Mouse (Mus musculus): Measurements from ENCODE around the gene Sema7a.

Gene Sema7a

GRCm38 (mm10) chr9:57975200-57975821 is 35.4 kb downstream of the Sema7a start:
- no peak for DNase-seq (ENCODE audit: low read depth)

DNA sequence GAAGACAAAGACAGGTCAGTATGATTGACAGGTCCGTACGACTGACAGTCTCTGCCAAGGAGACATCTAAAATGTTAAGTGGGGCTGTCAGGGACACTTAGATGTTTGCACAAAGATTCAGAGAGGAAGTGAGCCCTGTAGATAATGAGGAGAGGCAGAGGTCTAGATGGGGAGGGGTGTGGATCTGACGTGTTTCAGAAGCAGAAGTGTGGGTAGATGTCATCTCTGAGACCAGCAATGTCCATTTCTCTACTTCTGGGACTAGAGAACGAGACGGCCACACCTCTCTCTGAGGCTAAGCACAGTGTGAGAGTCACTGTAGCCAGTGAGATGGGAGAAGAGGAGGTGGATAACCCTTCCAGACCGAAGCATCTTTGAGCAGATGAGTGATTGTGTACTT is 38.1 kb downstream of the Sema7a start:
- DNase-seq (ENCODE audit: low read depth), result no peak

DNA sequence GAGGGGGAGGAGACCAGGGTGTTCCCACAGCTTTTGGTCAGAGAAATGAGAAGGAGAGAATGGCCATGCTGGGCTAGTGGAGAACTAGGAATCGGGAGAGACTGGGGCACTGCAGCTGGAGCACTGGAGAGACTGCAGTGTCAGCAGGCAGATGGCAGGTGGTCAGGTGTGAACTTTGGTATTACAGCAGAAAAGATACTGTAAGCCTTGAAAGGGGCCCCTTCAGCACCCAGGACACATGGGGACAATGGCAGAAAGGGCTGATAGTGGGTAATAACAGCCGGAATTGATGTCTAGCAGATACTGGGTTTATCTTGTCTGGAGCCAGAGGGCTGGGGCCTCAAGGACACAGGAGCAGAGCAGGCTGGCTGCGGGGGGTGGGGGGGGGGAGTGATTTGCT is 38.9 kb downstream of the Sema7a start:
- DNase-seq (ENCODE audit: low read depth), result no peak

DNA sequence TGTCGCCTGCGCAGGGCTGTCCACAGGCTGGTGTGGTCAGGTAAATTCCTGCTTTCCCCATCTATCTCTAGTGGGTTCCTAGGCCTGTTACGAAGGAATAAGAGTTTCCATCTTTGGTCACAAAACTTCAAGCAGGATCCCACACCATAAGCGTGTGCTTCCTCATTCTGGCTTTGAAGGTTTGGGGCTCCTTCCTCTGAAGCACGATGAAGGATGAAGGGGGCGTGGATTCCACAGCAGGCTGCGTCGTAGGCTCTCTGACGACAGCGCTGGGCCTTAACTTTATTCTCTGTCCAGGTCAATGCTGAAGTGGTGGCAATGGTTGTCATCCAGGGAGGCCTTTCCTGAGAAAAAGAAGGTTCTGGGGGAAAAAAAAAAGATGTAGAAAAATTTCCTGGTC is 40.7 kb downstream of the Sema7a start:
- no peak for DNase-seq (ENCODE audit: low read depth)

DNA sequence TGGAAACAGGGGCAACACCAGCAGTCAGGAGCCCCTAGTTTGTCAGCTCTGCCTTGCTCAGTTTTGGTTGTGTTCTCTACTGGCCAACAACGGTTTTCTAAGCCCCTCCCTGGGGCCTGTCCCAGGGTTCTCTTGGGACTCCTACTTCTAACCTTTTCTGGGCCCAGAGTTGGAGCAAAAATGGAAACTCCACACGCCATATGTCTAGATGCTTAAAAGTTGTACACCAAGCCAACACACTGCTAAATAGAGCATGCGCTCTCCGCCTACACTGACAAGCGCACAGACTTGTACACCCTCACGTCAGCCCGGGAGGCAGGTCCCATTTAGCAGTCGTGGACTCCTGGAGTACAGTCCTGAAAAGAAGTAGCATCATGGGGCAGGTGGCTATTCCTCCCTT is 45.4 kb downstream of the Sema7a start:
- no peak for DNase-seq (ENCODE audit: low read depth)

GRCm38 (mm10) chr9:57986293-57986692 is 46.4 kb downstream of the Sema7a start:
- DNase-seq (ENCODE audit: low read depth), result no peak

DNA sequence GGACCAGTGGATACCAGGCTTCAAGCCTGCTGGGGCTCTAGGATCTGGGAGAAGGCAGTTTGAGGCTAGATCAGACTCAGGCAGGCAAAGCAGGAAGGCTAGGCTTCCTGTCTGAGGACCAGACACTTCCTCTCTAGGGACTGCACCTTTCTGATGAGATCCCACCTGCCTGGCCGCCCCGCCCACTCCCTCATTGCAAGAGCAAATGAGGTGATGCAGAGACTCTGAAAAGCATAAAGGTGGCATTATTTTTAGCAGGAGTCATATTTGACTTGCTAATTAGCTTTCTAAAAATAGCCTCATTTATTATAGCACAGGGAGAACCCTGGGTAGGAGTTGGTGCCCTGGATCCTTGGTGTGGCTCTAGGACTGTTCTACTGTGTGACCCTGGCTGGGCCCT is 48.2 kb downstream of the Sema7a start:
- no peak for DNase-seq (ENCODE audit: low read depth)

DNA sequence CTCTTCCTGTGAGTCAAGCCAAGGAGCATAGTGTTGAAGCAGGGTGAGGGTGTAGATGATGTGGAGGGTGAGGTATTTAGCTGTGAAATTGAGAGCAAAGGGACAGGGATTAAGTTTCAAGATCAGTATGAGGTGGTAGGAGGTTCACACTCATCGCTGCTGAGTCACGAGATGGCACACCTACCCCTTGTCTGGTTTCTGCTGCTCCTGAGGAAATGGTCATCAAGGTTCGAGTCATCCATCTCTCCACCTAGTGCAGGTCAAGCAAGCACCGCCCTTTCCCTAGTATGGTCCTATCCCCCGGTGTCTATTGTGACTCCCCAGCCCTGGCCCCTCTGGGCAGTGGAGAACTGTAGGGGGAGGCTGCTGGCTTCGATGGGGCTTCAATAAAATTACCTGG is 49.4 kb downstream of the Sema7a start:
- no peak for DNase-seq (ENCODE audit: low read depth)

GRCm38 (mm10) chr9:57990438-57991110 is 50.7 kb downstream of the Sema7a start:
- peak; percentile 75 for DNase-seq (ENCODE audit: low read depth)

DNA sequence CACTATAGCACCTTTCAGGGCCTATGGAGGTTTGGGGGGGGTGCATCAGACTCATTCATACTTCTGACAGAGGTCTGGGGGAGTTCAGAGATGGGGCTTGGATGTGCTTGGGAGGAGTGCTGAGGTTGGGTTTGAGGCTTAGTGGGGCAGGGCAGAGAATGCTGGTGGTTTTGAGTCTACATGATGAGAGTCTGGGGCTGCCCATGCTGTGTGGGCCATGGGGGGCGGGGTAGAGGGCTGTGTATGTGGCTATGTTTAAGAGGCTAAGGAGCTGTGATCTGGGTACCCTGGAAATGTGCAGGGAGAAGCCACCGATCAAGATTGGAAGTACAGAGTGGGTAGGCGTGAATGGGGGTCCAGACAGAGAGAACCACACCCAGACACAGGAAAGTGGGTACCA is 52.1 kb downstream of the Sema7a start:
- DNase-seq (ENCODE audit: low read depth), result no peak

- no peak for DNase-seq (ENCODE audit: low read depth)
These were observed 53.1 kb downstream of the Sema7a start for GRCm38 (mm10) chr9:57992781-57993591.

- peak; percentile 36 for DNase-seq (ENCODE audit: low read depth)
These were observed 55.4 kb downstream of the Sema7a start for GRCm38 (mm10) chr9:57995282-57995681.

DNA sequence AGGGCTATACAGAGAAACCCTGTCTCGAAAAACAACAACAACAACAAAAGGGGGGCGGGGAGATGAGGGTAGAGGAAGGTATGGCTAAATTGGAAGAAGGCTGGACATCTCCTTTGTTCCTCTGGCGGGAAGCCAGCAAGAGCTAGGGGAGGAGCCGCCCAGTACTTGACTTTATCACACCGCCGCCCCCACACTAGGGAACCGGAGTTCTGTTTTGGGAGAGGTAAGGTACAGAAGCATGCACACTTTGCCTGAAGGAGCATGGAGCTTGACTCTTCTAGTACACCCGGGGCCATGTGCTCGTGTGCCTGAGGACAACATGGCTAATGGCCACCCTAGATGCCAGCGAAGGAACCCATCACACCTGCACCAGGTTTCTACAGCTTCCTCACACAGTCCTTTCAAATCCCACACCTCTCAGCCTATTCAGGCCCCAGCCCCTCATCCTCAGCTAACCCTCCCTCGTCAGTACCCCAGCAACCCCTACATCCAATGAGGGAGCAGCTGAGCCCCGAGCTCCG is 57.7 kb downstream of the Sema7a start:
- DNase-seq (ENCODE audit: low read depth), result no peak

DNA sequence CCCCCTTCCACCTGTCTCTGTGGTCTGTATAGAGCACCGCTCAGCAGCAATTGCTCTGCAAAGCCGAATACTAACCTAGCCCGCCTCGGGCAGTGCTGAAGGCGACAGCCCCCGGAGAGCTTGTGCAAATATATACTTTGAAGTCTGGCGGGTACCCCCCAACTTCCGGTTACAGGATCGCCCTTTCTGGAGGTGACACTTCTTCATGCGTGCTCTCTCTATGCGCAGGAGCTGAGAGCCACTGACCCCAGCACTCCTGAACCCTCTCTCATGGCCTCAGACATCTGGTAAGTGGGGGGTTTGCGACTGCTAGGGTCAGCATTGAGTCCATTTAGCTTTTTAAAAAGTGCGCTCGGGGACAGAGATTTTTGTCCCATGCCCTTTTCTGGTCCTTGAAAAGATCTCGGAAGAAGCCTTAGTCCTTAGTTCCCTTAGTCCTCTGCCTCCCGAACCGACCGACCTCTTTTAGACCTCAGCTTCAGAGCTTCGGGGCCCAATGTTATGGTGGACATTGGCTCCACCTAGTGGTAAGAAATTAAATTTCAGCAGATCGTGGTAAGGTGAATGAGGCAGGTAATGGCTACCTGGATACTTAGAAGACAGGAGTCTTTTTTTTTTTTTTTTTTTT is 58.2 kb downstream of the Sema7a start:
- peak; percentile 74 for DNase-seq (ENCODE audit: low read depth)

DNA sequence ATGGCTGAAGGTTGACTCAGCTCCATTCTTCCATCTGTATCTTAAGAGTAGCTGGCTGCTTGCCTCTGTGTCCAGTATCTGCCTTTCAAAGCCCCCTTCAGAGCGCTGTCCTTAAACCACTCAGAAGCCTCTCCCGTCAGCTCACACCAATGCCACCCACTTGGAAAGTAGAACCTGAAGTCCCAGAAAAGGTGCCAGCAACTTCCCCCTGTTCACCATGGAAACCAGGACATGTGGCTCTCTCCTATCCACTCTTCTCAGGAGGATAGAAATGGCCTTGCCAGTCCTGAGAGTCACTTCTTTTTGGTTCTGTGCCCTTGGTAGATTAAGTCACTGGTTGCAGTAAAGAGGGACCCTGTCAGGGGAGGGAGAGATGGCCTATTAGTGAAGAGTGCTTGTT is 58.8 kb downstream of the Sema7a start:
- DNase-seq (ENCODE audit: low read depth), result no peak

- no peak for DNase-seq (ENCODE audit: low read depth)
These were observed 59.8 kb downstream of the Sema7a start for GRCm38 (mm10) chr9:57999676-58000075.

GRCm38 (mm10) chr9:58003272-58003671 is 63.4 kb downstream of the Sema7a start:
- no peak for DNase-seq (ENCODE audit: low read depth)

DNA sequence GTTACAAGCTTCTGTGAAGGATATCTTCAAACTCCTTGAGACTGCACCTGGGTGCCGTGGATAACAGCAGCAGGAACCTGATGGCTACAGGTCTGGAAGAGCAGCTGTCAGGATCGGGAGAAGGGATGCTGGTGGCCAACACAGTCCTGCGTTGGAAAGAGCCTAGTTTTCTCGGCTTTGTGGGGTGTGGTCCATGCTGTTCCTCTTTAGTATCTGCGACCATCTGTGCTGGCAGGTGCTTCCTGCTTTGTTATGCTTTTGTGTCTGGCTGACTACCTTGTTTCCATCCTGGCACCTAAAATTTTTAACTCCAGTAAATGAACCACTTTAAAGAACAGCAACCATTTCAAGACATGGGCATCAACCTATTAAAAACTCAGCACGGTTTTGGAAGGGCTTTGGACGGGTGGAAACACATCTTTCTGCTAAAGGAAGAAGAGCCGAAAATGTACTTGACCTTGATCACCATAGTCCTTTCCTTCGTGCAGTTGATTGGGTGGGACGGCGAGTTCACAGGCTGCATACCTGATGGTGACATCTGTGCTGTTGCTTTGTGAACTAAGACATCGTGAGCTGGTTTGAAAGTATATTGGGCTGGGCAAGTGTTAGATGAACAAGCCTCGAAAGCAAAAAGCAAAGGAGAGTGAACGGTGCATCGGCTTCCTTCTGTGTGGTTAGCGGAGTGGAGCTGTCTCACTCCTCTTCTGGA is 66.0 kb downstream of the Sema7a start, which contains the start of gene Cyp11a1:
Cyp11a1 (plus strand) TSS at position 659 of the 709 bp plus-strand sequence.
- no peak for DNase-seq (ENCODE audit: low read depth)

- DNase-seq (ENCODE audit: low read depth), result no peak
These were observed 68.6 kb downstream of the Sema7a start for GRCm38 (mm10) chr9:58008336-58009014.

DNA sequence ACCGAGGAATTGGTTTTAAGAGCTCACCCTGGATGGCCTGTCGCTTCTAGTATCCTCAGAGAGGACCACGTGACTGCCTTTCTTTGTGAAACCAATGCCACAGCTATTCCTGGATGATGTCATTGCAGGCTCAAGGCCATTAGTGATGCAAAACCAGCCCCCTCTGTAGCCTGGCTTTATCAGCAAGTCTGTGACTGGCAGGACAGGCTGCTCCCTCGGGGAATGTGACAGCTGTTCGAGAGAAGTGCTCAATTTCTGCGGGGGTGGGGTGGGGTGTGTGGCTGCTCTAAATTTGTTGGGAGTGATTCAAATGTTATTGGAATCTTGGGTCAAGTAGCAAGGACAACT is 69.1 kb downstream of the Sema7a start:
- DNase-seq (ENCODE audit: low read depth), result peak; percentile 6

DNA sequence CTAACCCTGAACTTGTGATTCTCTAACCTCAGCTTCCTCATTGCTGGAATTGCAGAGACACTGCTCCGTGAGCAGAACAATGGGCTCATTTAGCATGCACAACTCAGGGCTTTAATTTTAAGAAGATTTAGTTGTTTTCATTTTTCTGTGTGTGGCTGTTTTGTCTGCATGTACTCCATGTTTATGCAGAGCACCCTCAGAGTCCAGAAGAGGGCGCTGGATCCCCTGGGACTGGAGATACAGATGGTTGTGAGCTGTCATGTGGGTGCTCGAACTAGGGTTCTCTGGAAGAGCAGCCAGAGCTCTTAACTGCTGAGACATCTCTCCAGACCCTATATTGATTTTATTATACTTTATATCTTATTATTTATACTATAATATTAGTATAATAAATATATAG is 69.7 kb downstream of the Sema7a start:
- no peak for DNase-seq (ENCODE audit: low read depth)
